ENCODE assay signal across 8 mouse cellular contexts in the genomic region with DNA sequence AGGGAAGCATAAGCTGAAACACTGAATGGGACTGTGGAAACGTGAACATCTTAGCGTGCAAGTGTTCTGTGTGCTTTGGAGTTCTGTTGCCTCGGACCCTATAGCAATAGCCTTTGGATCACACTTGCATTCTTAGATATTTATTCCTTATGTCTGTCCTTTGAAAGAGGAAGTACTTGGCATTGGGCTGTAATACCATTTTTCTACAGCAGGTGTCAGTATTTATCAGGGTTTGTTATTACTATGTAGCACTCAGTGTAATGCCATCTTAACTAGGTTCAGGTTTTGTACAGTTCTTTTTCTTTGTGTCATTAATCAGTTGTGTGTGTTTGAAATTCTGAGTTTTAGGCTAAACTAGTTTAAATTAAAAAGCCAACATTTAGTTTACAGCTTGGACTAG. TPM values are rescaled to one million over a fixed set of nuclear protein-coding genes. Genes with fewer than 3 reads are reported as not detected.
A peak's percentile ranks its signal among the peaks of the same experiment; 100 is the strongest.
DNase-seq lines count a peak whose midpoint lies in the region; ATAC-seq and TF ChIP-seq lines count a peak whose summit lies in the region.

No protein-coding gene starts in this region.

- H3K36me3 ChIP-seq in intestine, postnatal 0 days (ENCODE audit: control insufficient read depth, insufficient read depth): no peaks in the 10 kb centered on the region
- H3K36me3 ChIP-seq in intestine, embryonic 15.5 days: no peaks in the 10 kb centered on the region
- no peaks in the 10 kb centered on the region for H3K36me3 ChIP-seq in intestine, embryonic 16.5 days (ENCODE audit: control insufficient read depth, insufficient read depth, low read length)

- no peaks in the 10 kb centered on the region for H3K4me1 ChIP-seq in intestine, postnatal 0 days (replicated peaks; ENCODE audit: control insufficient read depth, insufficient read depth, low read length)
- no peaks in the 10 kb centered on the region for H3K4me1 ChIP-seq in intestine, embryonic 15.5 days (replicated peaks)
- H3K4me1 ChIP-seq in intestine, embryonic 16.5 days (ENCODE audit: control insufficient read depth, insufficient read depth, low read length): no peaks in the 10 kb centered on the region

- no peak overlapping the region for H3K4me2 ChIP-seq in intestine, postnatal 0 days (replicated peaks; ENCODE audit: low read depth)
- no peak overlapping the region for H3K4me2 ChIP-seq in intestine, embryonic 15.5 days (replicated peaks)
- no peak overlapping the region for H3K4me2 ChIP-seq in intestine, embryonic 16.5 days (ENCODE audit: low read depth, low read length)

- no peak overlapping the region for H3K4me3 ChIP-seq in intestine, postnatal 0 days (ENCODE audit: low read depth, low read length)
- H3K4me3 ChIP-seq in intestine, embryonic 15.5 days (replicated peaks): no peak overlapping the region
- H3K4me3 ChIP-seq in intestine, embryonic 16.5 days (ENCODE audit: low read length): no peak overlapping the region

- WGBS in intestine, postnatal 0 days: 54% methylated on average over 3 of the region's 3 CpGs
- 46% methylated on average over 3 of the region's 3 CpGs for WGBS in intestine, embryonic 15.5 days
- WGBS in intestine, embryonic 16.5 days: 47% methylated on average over 3 of the region's 3 CpGs

- no peak overlapping the region for H3K27ac ChIP-seq in intestine, postnatal 0 days (ENCODE audit: low read depth, low read length)
- H3K27ac ChIP-seq in intestine, embryonic 15.5 days: no peak overlapping the region
- no peak overlapping the region for H3K27ac ChIP-seq in intestine, embryonic 16.5 days (ENCODE audit: low read length)

- no peaks in the 10 kb centered on the region for H3K9me3 ChIP-seq in intestine, postnatal 0 days (ENCODE audit: control insufficient read depth)
- H3K9me3 ChIP-seq in intestine, embryonic 15.5 days: no peaks in the 10 kb centered on the region
- H3K9me3 ChIP-seq in intestine, embryonic 16.5 days (ENCODE audit: control insufficient read depth, low read length): no peaks in the 10 kb centered on the region

- no peak for ATAC-seq in intestine, postnatal 0 days
- no peak for ATAC-seq in intestine, embryonic 15.5 days
- ATAC-seq in CD4-positive, CD25-positive, alpha-beta regulatory T cell, adult 4 months: peak; percentile 87
- no peak for ATAC-seq in intestine, embryonic 16.5 days

- peak; percentile 71 for TF ChIP-seq CTCF in intestine, postnatal 0 days (IDR thresholded peaks at IDR 0.05; ENCODE audit: low read depth)

- DNase-seq in 3134 (ENCODE audit: extremely low read depth, insufficient read length, low spot score): peak; percentile 30
- peak; percentile 59 for DNase-seq in embryo, embryonic 11 days
- peak; percentile 83 for DNase-seq in naive thymus-derived CD4-positive, alpha-beta T cell, adult 2 months (ENCODE audit: low read depth)
- no peak for DNase-seq in urinary bladder, postnatal 10 days (ENCODE audit: low spot score)

- H3K27me3 ChIP-seq in intestine, postnatal 0 days (replicated peaks; ENCODE audit: control insufficient read depth, insufficient read depth, low read length): no peaks in the 10 kb centered on the region
- H3K27me3 ChIP-seq in intestine, embryonic 15.5 days (replicated peaks): no peaks in the 10 kb centered on the region
- H3K27me3 ChIP-seq in intestine, embryonic 16.5 days (replicated peaks; ENCODE audit: control insufficient read depth, insufficient read depth, low read length): no peaks in the 10 kb centered on the region

- H3K9ac ChIP-seq in intestine, postnatal 0 days (ENCODE audit: low read depth, low read length): no peak overlapping the region
- H3K9ac ChIP-seq in intestine, embryonic 15.5 days: no peak overlapping the region
- H3K9ac ChIP-seq in intestine, embryonic 16.5 days (ENCODE audit: low read depth, low read length): no peak overlapping the region

RNA-seq across cellular contexts. Expression of a gene that starts 18.1 kb away (rescaled TPM):
- polyA plus RNA-seq in intestine, postnatal 0 days (2015; fragmentation: Nextera tagmentation; extraction: Ambion mirVana): 217 and 219 TPM in 2 replicates
- 258 and 283 TPM in 2 replicates for polyA plus RNA-seq in intestine, embryonic 15.5 days (2015; fragmentation: Nextera tagmentation; extraction: Ambion mirVana)
- polyA plus RNA-seq in CD4-positive, CD25-positive, alpha-beta regulatory T cell, adult 4 months (2017; shearing (Covaris generic)): 100 to 1,000 TPM; 253 to 255 TPM
- 267 and 274 TPM in 2 replicates for polyA plus RNA-seq in intestine, embryonic 16.5 days (2015; fragmentation: Nextera tagmentation; extraction: Ambion mirVana)
